Mouse (Mus musculus) cerebellum, postnatal 25 days (tissue): ENCODE measurements around the gene Cpne9.
A peak's percentile ranks its signal among the peaks of the same experiment; 100 is the strongest.

Source experiments
- DNase-seq, 2 experiments: peaks; one replicate each; pipeline ENCODE4 v3.0.0; 2021; ENCODE audit warnings: mixed read lengths in 2 of 2

The Cpne9 gene

GRCm38 (mm10) chr6:113343177-113344092 lies 61.3 kb downstream of the Cpne9 start, which contains the start of gene Camk1:
Gene Camk1, minus strand, starts transcription at chr6:113343984.
- peak; percentile 86 to 89 for DNase-seq

GRCm38 (mm10) chr6:113344321-113344720 lies 62.2 kb downstream of the Cpne9 start:
- peak; percentile 38 to 71 for DNase-seq

DNA sequence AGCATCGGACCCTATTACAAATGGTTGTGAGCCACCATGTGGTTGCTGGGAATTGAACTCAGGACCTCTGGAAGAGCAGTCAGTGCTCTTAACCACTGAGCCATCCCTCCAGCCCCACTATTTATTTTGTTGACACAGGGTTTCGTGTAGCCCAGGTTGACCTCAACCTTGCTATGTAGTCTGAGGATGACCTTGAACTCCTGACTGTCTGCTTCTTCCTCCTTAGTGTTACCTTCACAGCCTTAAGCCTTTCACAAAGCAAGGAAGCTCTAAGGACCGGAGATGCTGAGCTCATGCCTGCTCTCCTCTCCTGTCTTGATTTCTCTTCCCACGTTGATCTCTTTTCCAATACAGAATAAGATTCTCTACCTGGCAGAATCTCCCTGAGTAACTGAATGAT lies 64.8 kb downstream of the Cpne9 start:
- DNase-seq = no peak

GRCm38 (mm10) chr6:113350538-113350937 lies 68.4 kb downstream of the Cpne9 start:
- no peak for DNase-seq

DNA sequence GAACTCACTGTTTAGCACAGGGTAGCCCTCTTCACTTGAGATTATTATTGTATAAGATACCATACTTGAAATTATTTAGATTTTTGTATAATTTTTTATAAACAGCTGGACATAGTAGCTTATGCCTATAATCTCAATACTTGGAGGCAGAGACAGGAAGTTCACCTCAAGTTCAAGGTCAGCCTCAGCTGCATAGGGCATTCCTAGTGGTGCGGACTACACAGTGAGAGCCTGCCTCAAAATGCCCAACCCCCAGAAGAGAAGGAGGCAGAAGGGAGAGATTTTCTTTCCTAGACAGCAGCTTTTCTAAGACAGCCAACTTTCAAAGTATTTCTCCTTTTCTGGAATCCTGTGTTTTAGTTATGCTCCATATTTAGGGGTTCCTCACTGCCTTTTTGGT lies 69.1 kb downstream of the Cpne9 start:
- no peak for DNase-seq

- DNase-seq = no peak
Observed at GRCm38 (mm10) chr6:113351653-113352052, 69.5 kb downstream of the Cpne9 start.

DNA sequence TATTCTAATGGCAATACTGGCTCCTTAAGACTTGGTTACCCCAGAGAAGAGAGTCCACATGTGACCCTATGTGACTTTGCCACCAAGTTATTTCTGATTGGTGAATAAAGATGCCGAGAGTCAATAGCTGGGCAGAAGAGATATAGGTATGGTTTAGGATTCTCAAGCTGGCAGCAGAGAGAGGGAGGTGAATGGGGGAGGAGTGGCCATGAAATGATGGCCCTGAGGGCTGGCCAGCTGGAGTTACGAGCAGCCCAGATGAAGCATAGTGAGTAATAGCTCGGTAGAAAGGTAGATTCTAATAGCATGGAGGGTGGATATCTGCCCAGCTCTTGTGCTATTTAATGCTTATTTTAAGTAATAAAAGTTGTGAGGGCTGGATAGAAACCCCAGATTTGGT lies 70.7 kb downstream of the Cpne9 start:
- no peak for DNase-seq

DNA sequence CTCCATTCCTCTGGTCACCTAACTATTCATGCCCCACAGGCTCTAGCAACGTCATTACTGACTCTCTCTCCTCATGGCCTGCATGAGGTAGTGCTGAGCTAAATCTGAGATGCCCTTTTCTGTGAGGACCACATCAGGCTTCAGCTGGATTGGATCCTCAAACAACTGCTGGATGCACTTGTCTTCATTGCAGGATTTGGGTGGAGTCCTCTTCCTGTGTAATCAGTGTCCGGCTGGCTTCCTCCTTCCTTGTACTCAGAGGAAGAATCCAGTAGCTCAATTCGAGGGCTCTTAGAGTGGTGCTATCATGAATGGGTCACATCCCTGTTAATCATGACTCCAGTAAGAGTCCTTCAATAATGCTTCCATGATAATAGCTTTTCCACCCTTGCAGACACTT lies 71.6 kb downstream of the Cpne9 start:
- DNase-seq = no peak
